Mouse (Mus musculus): Measurements from ENCODE around the gene 4933416C03Rik.

GRCm38 (mm10) chr10:116112868-116113267 is 849 bp downstream of the 4933416C03Rik start:
- no peak for TF ChIP-seq CTCF (IDR thresholded peaks at IDR 0.05; ENCODE audit: low read depth, low read length)
- TF ChIP-seq GATA1 (IDR thresholded peaks at IDR 0.05; ENCODE audit: borderline replicate concordance, low read length): no peak
- no peak for TF ChIP-seq POLR2AphosphoS5 (IDR thresholded peaks at IDR 0.05; ENCODE audit: insufficient replicate concordance, low read depth, low read length)

All from G1E (cell line).